Mouse (Mus musculus) E14TG2a.4 (cell line): ENCODE measurements around the gene Il21r.

Experiments
- CTCF ChIP-seq: conservative IDR thresholded peaks from 2 replicates; pipeline ENCODE4 v1.5.1; 2014; ENCODE audit warnings: low read length
- POU5F1 ChIP-seq: IDR thresholded peaks from 2 replicates; pipeline ENCODE4 v1.6.1; 2014; ENCODE audit warnings: low read length, borderline replicate concordance

DNA sequence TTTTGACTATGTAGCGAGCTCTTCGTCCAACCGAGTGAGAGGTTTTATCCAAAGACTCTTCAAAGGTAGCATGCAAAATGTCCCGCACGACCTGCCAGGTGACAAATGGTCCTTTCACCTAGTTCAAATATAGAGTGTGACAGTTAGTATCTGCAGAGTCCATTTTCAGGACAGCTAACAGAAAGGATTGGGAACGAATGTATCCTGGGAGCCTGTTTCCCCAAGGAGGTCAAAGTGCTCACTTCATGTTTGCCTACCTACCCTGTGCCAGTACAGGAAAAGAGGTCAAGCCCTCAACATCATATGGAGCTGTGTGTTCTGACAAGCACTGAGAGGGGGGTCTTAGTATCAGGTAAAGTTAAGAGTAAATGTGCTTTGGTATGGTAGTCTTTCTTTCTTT lies 54.3 kb downstream of the Il21r start:
- no peak for TF ChIP-seq CTCF
- TF ChIP-seq POU5F1: no peak
